Mouse (Mus musculus): Measurements from ENCODE around the gene Spsb2. TPM values are rescaled to one million over a fixed set of nuclear protein-coding genes. Genes with fewer than 3 reads are reported as not detected.
A peak's percentile ranks its signal among the peaks of the same experiment; 100 is the strongest.

Spsb2 gene
- total RNA-seq, 2 experiments from 2014 or later, result 4.6 to 5.7 TPM

DNA sequence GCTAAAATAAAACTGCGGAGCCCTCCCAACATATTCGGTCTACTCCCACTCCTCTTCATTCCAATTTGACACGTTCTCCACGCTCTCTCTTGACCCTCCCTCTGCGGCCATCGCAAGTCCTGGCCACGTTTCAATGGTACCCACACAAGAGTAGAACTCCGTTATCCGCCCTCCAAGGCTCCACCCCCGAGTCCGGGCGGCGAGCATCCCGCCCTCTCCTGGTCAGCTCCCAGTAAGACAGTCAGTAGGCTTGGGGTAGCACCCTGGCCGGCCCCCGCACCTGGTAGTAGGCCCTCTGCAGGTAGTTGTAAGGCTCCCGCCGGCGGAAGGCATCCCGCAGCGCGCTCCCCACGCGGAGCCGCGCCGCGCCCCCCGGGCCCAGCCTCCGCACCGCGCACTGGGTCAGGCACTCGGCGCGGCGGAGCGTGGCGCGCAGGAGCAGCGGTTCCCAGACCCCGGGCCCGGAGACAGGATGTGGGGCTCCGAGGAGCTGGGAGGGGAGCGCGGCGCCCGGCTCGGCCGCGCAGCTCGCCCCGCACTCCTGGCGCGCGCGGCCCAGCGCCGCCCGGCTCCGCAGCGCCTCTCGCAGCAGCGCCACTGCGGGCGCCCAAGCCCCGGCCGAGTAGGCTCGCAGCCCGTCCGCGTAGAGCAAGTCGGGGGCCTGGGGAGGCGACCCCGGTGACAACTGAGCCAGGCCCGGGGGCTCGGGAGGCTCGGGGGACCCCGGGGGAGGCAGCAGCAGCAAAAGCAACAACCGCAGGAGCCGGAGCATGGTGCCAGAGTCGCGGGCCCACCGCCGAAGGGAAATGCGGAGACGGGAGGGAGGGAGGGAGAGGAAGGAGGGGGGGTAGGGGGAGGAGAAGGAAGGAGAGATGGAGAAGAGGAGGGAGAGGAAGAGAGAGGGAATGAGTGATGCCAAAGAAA, 48.7 kb downstream of the Spsb2 start, which contains the start of gene P3h3:
TSS of gene P3h3 (minus strand) at position 837 of the 924 bp plus-strand sequence.
- peak; percentile 78 to 89 for DNase-seq (ENCODE audit: low spot score in 2 of 2)

GRCm38 (mm10) chr6:124857840-124858530, 49.5 kb downstream of the Spsb2 start:
- DNase-seq (ENCODE audit: low spot score in 2 of 2), result peak in 1 of 2 experiments; percentile 64

DNA sequence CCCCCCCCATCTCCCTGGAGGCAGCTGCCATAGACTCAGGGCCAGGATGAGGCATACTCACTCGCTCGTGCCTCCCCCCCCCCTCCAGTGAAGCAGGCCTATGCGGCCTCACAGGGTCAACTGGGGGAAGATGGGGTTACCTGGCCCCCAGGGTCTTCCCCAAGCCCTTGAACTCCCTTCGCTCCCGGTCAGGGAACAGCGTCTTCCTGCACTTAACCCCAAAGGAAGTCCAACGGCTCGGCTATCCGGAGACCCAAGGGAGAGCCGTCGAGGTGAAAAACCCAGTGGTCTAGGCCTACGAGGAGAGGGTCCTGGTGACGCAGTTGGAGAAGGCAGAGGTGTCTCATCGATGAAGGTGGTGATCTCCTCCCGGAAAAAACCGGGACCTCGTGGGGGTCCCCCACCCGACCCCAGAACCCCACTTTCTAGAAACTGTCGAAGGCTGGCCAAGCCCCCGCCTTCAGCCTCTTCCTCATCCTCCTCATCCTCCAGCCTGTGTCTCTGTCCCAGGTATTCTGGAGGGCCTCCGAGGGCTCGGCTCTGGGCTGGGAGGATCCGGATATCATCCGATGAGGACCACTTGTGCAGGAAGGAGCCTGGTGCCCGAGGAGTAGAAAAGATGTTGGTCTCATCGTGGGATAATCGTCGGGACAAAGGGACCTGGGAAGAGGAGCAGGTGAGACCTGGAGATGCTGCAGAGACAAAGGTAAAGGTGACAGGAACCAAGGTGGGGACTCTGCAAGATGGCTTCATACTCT, 50.3 kb downstream of the Spsb2 start:
- DNase-seq (ENCODE audit: low spot score in 2 of 2), result no peak

- peak; percentile 91 to 94 for DNase-seq (ENCODE audit: low spot score in 2 of 2)
These were observed 51.3 kb downstream of the Spsb2 start for GRCm38 (mm10) chr6:124859725-124860124.

Other genes with a start within 250 kb of the Spsb2 start
- gene C1rb, start 238.4 kb upstream of the Spsb2 start, total RNA-seq (2021), result under 1 TPM; 0.30 to 0.44 TPM
- gene C1s2, start 172.6 kb upstream of the Spsb2 start, total RNA-seq (2021), result under 1 TPM; 0.14 to 0.28 TPM
- 10 to 100 TPM; 20.1 to 20.6 TPM for gene Lpcat3, start 145.6 kb upstream of the Spsb2 start, total RNA-seq (2021)
- 10 to 100 TPM; 45.7 to 49.1 TPM for gene Emg1, start 96.5 kb upstream of the Spsb2 start, total RNA-seq (2021)
- 100 to 1,000 TPM; 115 to 117 TPM for gene Phb2, start 96.3 kb upstream of the Spsb2 start, total RNA-seq (2021)
- 1 to 10 TPM; 2.5 to 5.1 TPM for gene Ptpn6, start 69.9 kb upstream of the Spsb2 start, total RNA-seq (2021)
- 100 to 1,000 TPM; 321 to 335 TPM for gene Grcc10, start 67.3 kb upstream of the Spsb2 start, total RNA-seq (2021)
- gene Gm45234, start 52.6 kb upstream of the Spsb2 start, total RNA-seq (2021), result 1 to 10 TPM in 1 of 2 experiments, not detected in 1; 1.4 TPM
- gene Atn1, start 52.1 kb upstream of the Spsb2 start, total RNA-seq (2021), result 100 to 1,000 TPM; 158 to 181 TPM
- gene Eno2, start 39.0 kb upstream of the Spsb2 start, total RNA-seq (2021), result 1,000 to 10,000 TPM; 1,066 to 1,067 TPM
- gene Lrrc23, start 28.9 kb upstream of the Spsb2 start, total RNA-seq (2021), result 1 to 10 TPM; 1.0 to 1.1 TPM
- 100 to 1,000 TPM; 804 to 847 TPM for gene Tpi1, start 5.6 kb downstream of the Spsb2 start, total RNA-seq (2021)
- 100 to 1,000 TPM; 204 to 208 TPM for gene Usp5, start 20.8 kb downstream of the Spsb2 start, total RNA-seq (2021)
- under 1 TPM; 0.23 to 0.42 TPM for gene Cdca3, start 20.9 kb downstream of the Spsb2 start, total RNA-seq (2021)
- gene Gnb3, start 31.6 kb downstream of the Spsb2 start, total RNA-seq (2021), result under 1 TPM in 1 of 2 experiments, not detected in 1; 0.21 TPM
- gene P3h3, start 49.1 kb downstream of the Spsb2 start, total RNA-seq (2021), result 10 to 100 TPM; 23.5 to 30.9 TPM
- 100 to 1,000 TPM; 212 to 232 TPM for gene Gpr162, start 55.3 kb downstream of the Spsb2 start, total RNA-seq (2021)
- gene Cd4, start 79.6 kb downstream of the Spsb2 start, total RNA-seq (2021), result 1 to 10 TPM; 4.2 to 8.6 TPM
- 1 to 10 TPM; 2.6 to 3.2 TPM for gene Lag3, start 103.0 kb downstream of the Spsb2 start, total RNA-seq (2021)
- 100 to 1,000 TPM; 895 to 902 TPM for gene Ptms, start 111.4 kb downstream of the Spsb2 start, total RNA-seq (2021)
- gene Mlf2, start 122.7 kb downstream of the Spsb2 start, total RNA-seq (2021), result 100 to 1,000 TPM; 626 to 639 TPM
- gene Cops7a, start 156.9 kb downstream of the Spsb2 start, total RNA-seq (2021), result 100 to 1,000 TPM; 168 TPM
- gene Pianp, start 188.0 kb downstream of the Spsb2 start, total RNA-seq (2021), result 100 to 1,000 TPM; 194 to 195 TPM
- 10 to 100 TPM; 45.9 to 47.6 TPM for gene Zfp384, start 200.5 kb downstream of the Spsb2 start, total RNA-seq (2021)
- gene Ing4, start 231.1 kb downstream of the Spsb2 start, total RNA-seq (2021), result 10 to 100 TPM; 50.7 to 51.1 TPM
- 10 to 100 TPM; 11.2 to 14.5 TPM for gene Acrbp, start 241.0 kb downstream of the Spsb2 start, total RNA-seq (2021)